Mouse (Mus musculus) lung, postnatal 25 days (tissue): ENCODE data around the gene Gm20826.
"Not testable (repeated sequence)": the region's sequence is repeated elsewhere in the genome, so short reads cannot be mapped to it uniquely, and the experiment has no call there.

Experiments
- DNase-seq: peaks from one replicate; pipeline ENCODE4 v3.0.0; 2022; ENCODE audit warnings: low spot score

Gm20826 gene

GRCm38 (mm10) chrY:7638389-7638788 lies at the start of gene Gm20826:
Gene Gm20826 (minus strand): TSS chrY:7638489.
- not testable (repeated sequence) for DNase-seq
